Mouse (Mus musculus): ENCODE data around the gene Cdca3. TPM values are rescaled to one million over a fixed set of nuclear protein-coding genes. Genes with fewer than 3 reads are reported as not detected.
"Not testable (repeated sequence)": the region's sequence is repeated elsewhere in the genome, so short reads cannot be mapped to it uniquely, and the experiment has no call there.

The Cdca3 gene
- 35.3 and 44.0 TPM in 2 replicates for polyA plus RNA-seq (2015; fragmentation: Nextera tagmentation; extraction: Ambion mirVana)

GRCm38 (mm10) chr6:124828868-124829798 lies at the start of gene Cdca3, which contains the start of gene Usp5:
Gene Cdca3 (plus strand): TSS chr6:124829547.
Gene Usp5 (minus strand): TSS chr6:124829484.
- peak; percentile 96 for ATAC-seq (ENCODE audit: low FRiP score, low read depth)
- Histone ChIP-seq H3K9me3 (no peaks in the 10 kb centered on the region), H3K27me3 (no peaks in the 10 kb centered on the region), H3K36me3 (peaks cover 20% of the 10 kb centered on the region), H3K27ac (replicated peaks) (peak within 1 kb of the TSS; percentile 92), H3K4me2 (peak within 1 kb of the TSS; percentile 77), H3K4me1 (replicated peaks) (peaks cover 22% of the 10 kb centered on the region), H3K4me3 (peak within 1 kb of the TSS; percentile 78), H3K9ac (peak within 1 kb of the TSS; percentile 75)
- WGBS: under 1% methylated on average over 55 of the region's 55 CpGs

- ATAC-seq (ENCODE audit: low FRiP score, low read depth): peak; percentile 20; the same call in 1 of the 2 replicates
- 2% methylated on average over 10 of the region's 10 CpGs for WGBS
- peak overlapping the region; percentile 65 for H3K4me2 ChIP-seq
- H3K9ac ChIP-seq: peak overlapping the region; percentile 23
- peak overlapping the region; percentile 38 for H3K4me3 ChIP-seq
- H3K4me1 ChIP-seq (replicated peaks): peaks cover 11% of the 10 kb centered on the region
- no peaks in the 10 kb centered on the region for H3K36me3 ChIP-seq
- H3K9me3 ChIP-seq: no peaks in the 10 kb centered on the region
- no peaks in the 10 kb centered on the region for H3K27me3 ChIP-seq
- H3K27ac ChIP-seq (replicated peaks): peak overlapping the region; percentile 29; the same call in 1 of the 2 replicates
Measured at GRCm38 (mm10) chr6:124779984-124780416, 49.3 kb upstream of the Cdca3 start.

GRCm38 (mm10) chr6:124780917-124781316 lies 48.4 kb upstream of the Cdca3 start:
- ATAC-seq (ENCODE audit: low FRiP score, low read depth): no peak
- no peak overlapping the region for H3K9ac ChIP-seq
- H3K4me3 ChIP-seq: no peak overlapping the region
- no peaks in the 10 kb centered on the region for H3K27me3 ChIP-seq
- H3K4me2 ChIP-seq: no peak overlapping the region
- H3K27ac ChIP-seq (replicated peaks): no peak overlapping the region
- 90% methylated on average over 7 of the region's 7 CpGs for WGBS
- H3K4me1 ChIP-seq (replicated peaks): peaks cover 11% of the 10 kb centered on the region
- H3K9me3 ChIP-seq: no peaks in the 10 kb centered on the region
- no peaks in the 10 kb centered on the region for H3K36me3 ChIP-seq

GRCm38 (mm10) chr6:124782436-124782835 lies 46.9 kb upstream of the Cdca3 start:
- Histone ChIP-seq H3K4me1 (replicated peaks) (peaks cover 11% of the 10 kb centered on the region), H3K27ac (replicated peaks) (no peak overlapping the region), H3K9me3 (no peaks in the 10 kb centered on the region), H3K4me3 (no peak overlapping the region), H3K9ac (no peak overlapping the region), H3K36me3 (no peaks in the 10 kb centered on the region), H3K4me2 (no peak overlapping the region), H3K27me3 (no peaks in the 10 kb centered on the region)
- 27% methylated on average over 6 of the region's 6 CpGs for WGBS
- no peak for ATAC-seq (ENCODE audit: low FRiP score, low read depth)

GRCm38 (mm10) chr6:124786756-124787420 lies 42.5 kb upstream of the Cdca3 start:
- no peak overlapping the region for H3K27ac ChIP-seq (replicated peaks)
- no peaks in the 10 kb centered on the region for H3K27me3 ChIP-seq
- no peaks in the 10 kb centered on the region for H3K4me1 ChIP-seq (replicated peaks)
- no peak overlapping the region for H3K4me3 ChIP-seq
- ATAC-seq (ENCODE audit: low FRiP score, low read depth): no peak
- no peaks in the 10 kb centered on the region for H3K36me3 ChIP-seq
- no peaks in the 10 kb centered on the region for H3K9me3 ChIP-seq
- 51% methylated on average over 8 of the region's 8 CpGs for WGBS
- H3K4me2 ChIP-seq: no peak overlapping the region
- no peak overlapping the region for H3K9ac ChIP-seq

GRCm38 (mm10) chr6:124787722-124788121 lies 41.6 kb upstream of the Cdca3 start:
- WGBS: 77% methylated on average over 10 of the region's 10 CpGs
- no peaks in the 10 kb centered on the region for H3K36me3 ChIP-seq
- no peak overlapping the region for H3K27ac ChIP-seq (replicated peaks)
- no peak overlapping the region for H3K4me3 ChIP-seq
- no peak overlapping the region for H3K4me2 ChIP-seq
- H3K4me1 ChIP-seq (replicated peaks): no peaks in the 10 kb centered on the region
- no peaks in the 10 kb centered on the region for H3K27me3 ChIP-seq
- H3K9me3 ChIP-seq: no peaks in the 10 kb centered on the region
- no peak for ATAC-seq (ENCODE audit: low FRiP score, low read depth)
- no peak overlapping the region for H3K9ac ChIP-seq

- Histone ChIP-seq H3K4me1 (replicated peaks) (no peaks in the 10 kb centered on the region), H3K27ac (replicated peaks) (no peak overlapping the region), H3K9ac (no peak overlapping the region), H3K36me3 (no peaks in the 10 kb centered on the region), H3K9me3 (no peaks in the 10 kb centered on the region), H3K4me3 (no peak overlapping the region), H3K27me3 (no peaks in the 10 kb centered on the region), H3K4me2 (no peak overlapping the region)
- no peak for ATAC-seq (ENCODE audit: low FRiP score, low read depth)
- WGBS: 82% methylated on average over 4 of the region's 4 CpGs
Measured at GRCm38 (mm10) chr6:124789519-124789918, 39.8 kb upstream of the Cdca3 start.

GRCm38 (mm10) chr6:124790121-124790520 lies 39.2 kb upstream of the Cdca3 start:
- WGBS: 66% methylated on average over 4 of the region's 4 CpGs
- H3K4me1 ChIP-seq (replicated peaks): no peaks in the 10 kb centered on the region
- no peaks in the 10 kb centered on the region for H3K9me3 ChIP-seq
- no peaks in the 10 kb centered on the region for H3K36me3 ChIP-seq
- H3K4me2 ChIP-seq: no peak overlapping the region
- no peaks in the 10 kb centered on the region for H3K27me3 ChIP-seq
- no peak for ATAC-seq (ENCODE audit: low FRiP score, low read depth)
- H3K27ac ChIP-seq (replicated peaks): no peak overlapping the region
- no peak overlapping the region for H3K4me3 ChIP-seq
- H3K9ac ChIP-seq: no peak overlapping the region

GRCm38 (mm10) chr6:124791911-124792310 lies 37.4 kb upstream of the Cdca3 start:
- Histone ChIP-seq H3K4me3 (no peak overlapping the region), H3K27me3 (no peaks in the 10 kb centered on the region), H3K36me3 (no peaks in the 10 kb centered on the region), H3K9ac (no peak overlapping the region), H3K4me1 (replicated peaks) (no peaks in the 10 kb centered on the region), H3K27ac (replicated peaks) (no peak overlapping the region), H3K9me3 (no peaks in the 10 kb centered on the region), H3K4me2 (no peak overlapping the region)
- 91% methylated on average over 3 of the region's 3 CpGs for WGBS
- no peak for ATAC-seq (ENCODE audit: low FRiP score, low read depth)

GRCm38 (mm10) chr6:124795781-124796180 lies 33.6 kb upstream of the Cdca3 start:
- Histone ChIP-seq H3K36me3 (no peaks in the 10 kb centered on the region), H3K27me3 (no peaks in the 10 kb centered on the region)

GRCm38 (mm10) chr6:124796200-124796599 lies 33.1 kb upstream of the Cdca3 start:
- ATAC-seq (ENCODE audit: low FRiP score, low read depth): no peak
- no peak overlapping the region for H3K4me2 ChIP-seq
- no peak overlapping the region for H3K27ac ChIP-seq (replicated peaks)
- 79% methylated on average over 2 of the region's 2 CpGs for WGBS
- no peaks in the 10 kb centered on the region for H3K36me3 ChIP-seq
- no peak overlapping the region for H3K4me3 ChIP-seq
- no peak overlapping the region for H3K9ac ChIP-seq
- no peaks in the 10 kb centered on the region for H3K9me3 ChIP-seq
- no peaks in the 10 kb centered on the region for H3K27me3 ChIP-seq
- H3K4me1 ChIP-seq (replicated peaks): no peaks in the 10 kb centered on the region

More at GRCm38 (mm10) chr6:124795781-124796180, 33.6 kb upstream of the Cdca3 start:
- WGBS: 56% methylated on average over 4 of the region's 4 CpGs
- no peak overlapping the region for H3K4me2 ChIP-seq
- H3K9ac ChIP-seq: no peak overlapping the region
- no peak for ATAC-seq (ENCODE audit: low FRiP score, low read depth)
- H3K9me3 ChIP-seq: no peaks in the 10 kb centered on the region
- no peak overlapping the region for H3K4me3 ChIP-seq
- H3K4me1 ChIP-seq (replicated peaks): no peaks in the 10 kb centered on the region
- no peak overlapping the region for H3K27ac ChIP-seq (replicated peaks)

- WGBS: 17% methylated on average over 6 of the region's 9 CpGs
- H3K4me2 ChIP-seq; H3K4me3 ChIP-seq; H3K27me3 ChIP-seq; ATAC-seq (ENCODE audit: low FRiP score, low read depth); H3K9ac ChIP-seq; H3K9me3 ChIP-seq; H3K27ac ChIP-seq (replicated peaks); H3K36me3 ChIP-seq: not testable (repeated sequence)
- peaks cover 17% of the 10 kb centered on the region for H3K4me1 ChIP-seq (replicated peaks)
Measured at GRCm38 (mm10) chr6:124802400-124802799, 26.9 kb upstream of the Cdca3 start.

Measured in hindbrain, embryonic 15.5 days (tissue).